Mouse (Mus musculus) adrenal gland, adult 8-10 months (tissue): ENCODE measurements around the gene Pigq. TPM values are rescaled to one million over a fixed set of nuclear protein-coding genes. Genes with fewer than 3 reads are reported as not detected.

ENCODE experiments used
- DNase-seq: peaks from one replicate; pipeline ENCODE4 v3.0.0; 2022
- total RNA-seq, 4 experiments: library from RNA; stranded (reverse); gene quantifications; 2 replicates each; pipeline ENCODE4 v1.2.4; 2022

Gene Pigq
- 100 to 1,000 TPM; 101 to 126 (median 111) TPM for total RNA-seq

GRCm38 (mm10) chr17:25944366-25945163, at the start of gene Pigq, which contains the start of gene Nhlrc4:
TSS of gene Pigq (minus strand) at chr17:25944936.
TSS of gene Nhlrc4 (minus strand) at chr17:25944961.
- DNase-seq: no peak

- DNase-seq: no peak
Measured at GRCm38 (mm10) chr17:25993489-25993888, 48.8 kb upstream of the Pigq start.

GRCm38 (mm10) chr17:25992274-25992673, 47.5 kb upstream of the Pigq start:
- no peak for DNase-seq

GRCm38 (mm10) chr17:25990331-25990730, 45.6 kb upstream of the Pigq start:
- no peak for DNase-seq

- peak; percentile 95 for DNase-seq
Measured at GRCm38 (mm10) chr17:25985306-25986294, 40.9 kb upstream of the Pigq start, which contains the start of gene Capn15. TSS of gene Capn15 (minus strand) at chr17:25985796.

- DNase-seq: no peak
Measured at GRCm38 (mm10) chr17:25984556-25985305, 40.0 kb upstream of the Pigq start.

- DNase-seq: no peak
Measured at GRCm38 (mm10) chr17:25984066-25984465, 39.3 kb upstream of the Pigq start.

- no peak for DNase-seq
Measured at GRCm38 (mm10) chr17:25982913-25983312, 38.2 kb upstream of the Pigq start.

- DNase-seq: no peak
Measured at GRCm38 (mm10) chr17:25980854-25981253, 36.1 kb upstream of the Pigq start.

GRCm38 (mm10) chr17:25979829-25980738, 35.3 kb upstream of the Pigq start:
- no peak for DNase-seq

GRCm38 (mm10) chr17:25970954-25971707, 26.4 kb upstream of the Pigq start:
- DNase-seq: no peak

GRCm38 (mm10) chr17:25970448-25970847, 25.7 kb upstream of the Pigq start:
- DNase-seq: no peak

GRCm38 (mm10) chr17:25968176-25968575, 23.4 kb upstream of the Pigq start:
- no peak for DNase-seq

GRCm38 (mm10) chr17:25967652-25968051, 22.9 kb upstream of the Pigq start:
- DNase-seq: no peak

GRCm38 (mm10) chr17:25964271-25964670, 19.5 kb upstream of the Pigq start:
- DNase-seq: no peak

- DNase-seq: no peak
Measured at GRCm38 (mm10) chr17:25962413-25962905, 17.7 kb upstream of the Pigq start.

GRCm38 (mm10) chr17:25961566-25961965, 16.8 kb upstream of the Pigq start:
- no peak for DNase-seq

- no peak for DNase-seq
Measured at GRCm38 (mm10) chr17:25959630-25960467, 15.1 kb upstream of the Pigq start.
